Mouse (Mus musculus): ENCODE data around the gene Dnase2b. TPM values are rescaled to one million over a fixed set of nuclear protein-coding genes. Genes with fewer than 3 reads are reported as not detected.

Dnase2b gene
- polyA plus RNA-seq (2015; fragmentation: Nextera tagmentation; extraction: Ambion mirVana) = 0.08 TPM in 1 of 2 replicates, not detected in the other

- Histone ChIP-seq H3K36me3 (no peaks in the 10 kb centered on the region), H3K27me3 (no peaks in the 10 kb centered on the region), H3K4me1 (no peaks in the 10 kb centered on the region), H3K9me3 (replicated peaks) (no peaks in the 10 kb centered on the region), H3K27ac (no peak within 1 kb of the TSS), H3K4me3 (replicated peaks) (no peak within 1 kb of the TSS), H3K4me2 (no peak within 1 kb of the TSS), H3K9ac (no peak within 1 kb of the TSS)
- WGBS = 94% methylated on average over 4 of the region's 4 CpGs
- ATAC-seq (replicated peaks; ENCODE audit: low FRiP score) = no peak
Measured at GRCm38 (mm10) chr3:146615496-146615895, at the start of gene Dnase2b. TSS of gene Dnase2b (minus strand) at chr3:146615596.

DNA sequence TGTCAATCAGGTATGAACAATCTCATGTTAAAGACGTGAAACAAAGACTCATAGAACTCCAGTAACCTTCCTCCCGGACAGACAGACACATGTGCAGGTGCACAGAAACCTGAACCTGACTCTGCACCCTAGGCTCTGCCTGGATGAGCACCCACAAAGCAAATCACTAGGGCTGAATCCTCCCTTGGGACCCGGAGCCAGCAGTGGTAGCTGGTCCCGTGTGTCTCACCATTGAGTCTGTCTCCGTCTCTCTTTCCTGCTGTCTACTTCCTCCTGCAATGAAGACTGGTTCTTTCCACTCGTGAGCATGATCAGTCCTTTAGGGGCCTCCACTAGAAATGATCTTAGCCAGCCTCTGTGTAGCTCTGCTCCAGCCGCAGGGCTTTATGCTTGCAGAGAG is 46.5 kb upstream of the Dnase2b start:
- no peak overlapping the region for H3K27ac ChIP-seq
- H3K4me3 ChIP-seq (replicated peaks) = no peak overlapping the region
- no peak overlapping the region for H3K4me2 ChIP-seq
- H3K9ac ChIP-seq = no peak overlapping the region
- no peaks in the 10 kb centered on the region for H3K36me3 ChIP-seq
- ATAC-seq (replicated peaks; ENCODE audit: low FRiP score) = no peak
- H3K27me3 ChIP-seq = no peaks in the 10 kb centered on the region
- H3K4me1 ChIP-seq = no peaks in the 10 kb centered on the region
- 74% methylated on average over 7 of the region's 7 CpGs for WGBS
- H3K9me3 ChIP-seq (replicated peaks) = no peaks in the 10 kb centered on the region

GRCm38 (mm10) chr3:146661001-146661400 is 45.6 kb upstream of the Dnase2b start:
- H3K9ac ChIP-seq = no peak overlapping the region
- no peaks in the 10 kb centered on the region for H3K9me3 ChIP-seq (replicated peaks)
- no peak for ATAC-seq (replicated peaks; ENCODE audit: low FRiP score)
- H3K4me2 ChIP-seq = no peak overlapping the region
- no peaks in the 10 kb centered on the region for H3K4me1 ChIP-seq
- 63% methylated on average over 6 of the region's 6 CpGs for WGBS
- no peak overlapping the region for H3K27ac ChIP-seq
- H3K4me3 ChIP-seq (replicated peaks) = no peak overlapping the region
- no peaks in the 10 kb centered on the region for H3K27me3 ChIP-seq
- no peaks in the 10 kb centered on the region for H3K36me3 ChIP-seq

GRCm38 (mm10) chr3:146659321-146659720 is 43.9 kb upstream of the Dnase2b start:
- no peak overlapping the region for H3K4me3 ChIP-seq (replicated peaks)
- no peak overlapping the region for H3K4me2 ChIP-seq
- H3K9me3 ChIP-seq (replicated peaks) = no peaks in the 10 kb centered on the region
- no peak overlapping the region for H3K9ac ChIP-seq
- no peaks in the 10 kb centered on the region for H3K36me3 ChIP-seq
- no peak overlapping the region for H3K27ac ChIP-seq
- H3K27me3 ChIP-seq = no peaks in the 10 kb centered on the region
- 92% methylated on average over 5 of the region's 5 CpGs for WGBS
- peaks cover 4% of the 10 kb centered on the region; the same call in 1 of the 2 replicates for H3K4me1 ChIP-seq
- ATAC-seq (replicated peaks; ENCODE audit: low FRiP score) = no peak

- no peaks in the 10 kb centered on the region for H3K27me3 ChIP-seq
- WGBS = 96% methylated on average over 1 of the region's 1 CpGs
- H3K36me3 ChIP-seq = no peaks in the 10 kb centered on the region
- H3K4me2 ChIP-seq = no peak overlapping the region
- peaks cover 4% of the 10 kb centered on the region; the same call in 1 of the 2 replicates for H3K4me1 ChIP-seq
- no peaks in the 10 kb centered on the region for H3K9me3 ChIP-seq (replicated peaks)
- ATAC-seq (replicated peaks; ENCODE audit: low FRiP score) = no peak
- no peak overlapping the region for H3K4me3 ChIP-seq (replicated peaks)
- no peak overlapping the region for H3K27ac ChIP-seq
- H3K9ac ChIP-seq = no peak overlapping the region
Measured at GRCm38 (mm10) chr3:146658061-146658639, 42.8 kb upstream of the Dnase2b start.

- WGBS = 91% methylated on average over 5 of the region's 5 CpGs
- Histone ChIP-seq H3K36me3 (no peaks in the 10 kb centered on the region), H3K4me3 (replicated peaks) (no peak overlapping the region), H3K9ac (no peak overlapping the region), H3K4me2 (no peak overlapping the region), H3K27me3 (no peaks in the 10 kb centered on the region), H3K27ac (no peak overlapping the region), H3K4me1 (peaks cover 4% of the 10 kb centered on the region; the same call in 1 of the 2 replicates), H3K9me3 (replicated peaks) (no peaks in the 10 kb centered on the region)
- no peak for ATAC-seq (replicated peaks; ENCODE audit: low FRiP score)
Measured at GRCm38 (mm10) chr3:146657433-146657832, 42.0 kb upstream of the Dnase2b start.

GRCm38 (mm10) chr3:146655111-146655577 is 39.7 kb upstream of the Dnase2b start:
- Histone ChIP-seq H3K27me3 (no peaks in the 10 kb centered on the region), H3K4me1 (peaks cover 4% of the 10 kb centered on the region; the same call in 1 of the 2 replicates), H3K4me2 (no peak overlapping the region), H3K27ac (no peak overlapping the region), H3K36me3 (no peaks in the 10 kb centered on the region), H3K4me3 (replicated peaks) (no peak overlapping the region), H3K9ac (no peak overlapping the region), H3K9me3 (replicated peaks) (no peaks in the 10 kb centered on the region)
- ATAC-seq (replicated peaks; ENCODE audit: low FRiP score) = no peak
- 52% methylated on average over 2 of the region's 2 CpGs for WGBS

GRCm38 (mm10) chr3:146653692-146654091 is 38.3 kb upstream of the Dnase2b start:
- H3K4me2 ChIP-seq = no peak overlapping the region
- WGBS = 56% methylated on average over 6 of the region's 6 CpGs
- ATAC-seq (replicated peaks; ENCODE audit: low FRiP score) = 0 out of 2 replicates have a peak, but pooled peaks have one; percentile 54
- H3K27ac ChIP-seq = no peak overlapping the region
- no peaks in the 10 kb centered on the region for H3K27me3 ChIP-seq
- no peaks in the 10 kb centered on the region for H3K9me3 ChIP-seq (replicated peaks)
- peaks cover 4% of the 10 kb centered on the region; the same call in 1 of the 2 replicates for H3K4me1 ChIP-seq
- no peaks in the 10 kb centered on the region for H3K36me3 ChIP-seq
- no peak overlapping the region for H3K9ac ChIP-seq
- no peak overlapping the region for H3K4me3 ChIP-seq (replicated peaks)

DNA sequence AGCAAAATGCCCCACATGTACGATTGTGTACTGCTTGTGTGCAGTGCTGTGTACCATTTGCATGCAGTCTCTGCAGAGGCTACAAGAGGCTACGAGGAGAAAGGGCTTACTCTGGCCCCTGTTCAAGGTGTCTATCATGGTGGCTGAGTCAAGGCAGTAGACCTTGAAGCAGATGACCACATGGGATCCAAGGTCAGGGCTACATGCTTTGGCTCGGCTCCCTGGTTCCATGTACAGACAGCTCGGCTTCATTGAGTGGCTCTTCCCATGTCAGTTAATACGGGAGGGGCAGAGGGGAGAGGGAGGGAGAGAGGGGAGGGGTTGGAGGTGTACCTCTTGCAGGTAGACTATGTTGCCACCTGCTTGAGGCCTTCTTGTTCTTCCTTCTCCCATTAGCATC is 37.0 kb upstream of the Dnase2b start:
- Histone ChIP-seq H3K4me1 (peaks cover 4% of the 10 kb centered on the region; the same call in 1 of the 2 replicates), H3K27me3 (no peaks in the 10 kb centered on the region), H3K27ac (no peak overlapping the region), H3K36me3 (no peaks in the 10 kb centered on the region), H3K9ac (no peak overlapping the region), H3K9me3 (replicated peaks) (no peaks in the 10 kb centered on the region), H3K4me3 (replicated peaks) (no peak overlapping the region), H3K4me2 (no peak overlapping the region)
- WGBS = 87% methylated on average over 5 of the region's 5 CpGs
- no peak for ATAC-seq (replicated peaks; ENCODE audit: low FRiP score)

DNA sequence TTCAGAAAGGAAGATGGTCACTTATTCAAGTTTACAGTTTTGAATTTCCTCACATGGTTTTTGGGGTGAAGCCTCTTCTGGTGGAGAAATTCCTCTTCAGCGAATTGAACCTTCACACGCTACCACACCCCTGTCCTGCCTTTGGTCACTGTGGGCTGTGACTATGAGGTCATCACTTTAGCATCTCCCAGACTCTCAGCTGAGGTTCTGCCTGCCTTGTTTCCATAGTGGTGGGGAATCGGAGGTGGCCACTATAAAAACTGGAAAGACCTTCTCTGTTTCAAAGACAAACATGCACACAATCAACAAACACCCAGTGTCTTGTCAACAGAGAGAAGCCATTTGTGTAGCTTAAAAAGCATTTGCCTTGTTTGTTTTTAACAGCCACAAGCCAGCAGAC is 35.8 kb upstream of the Dnase2b start, which contains the start of gene 4930503B20Rik:
4930503B20Rik (minus strand) TSS at position 101 of the 400 bp plus-strand sequence.
- ATAC-seq (replicated peaks; ENCODE audit: low FRiP score) = no peak
- WGBS = 78% methylated on average over 3 of the region's 3 CpGs
- Histone ChIP-seq H3K27ac (no peak within 1 kb of the TSS), H3K9ac (no peak within 1 kb of the TSS), H3K4me3 (replicated peaks) (no peak within 1 kb of the TSS), H3K4me2 (no peak within 1 kb of the TSS), H3K4me1 (peaks cover 4% of the 10 kb centered on the region; the same call in 1 of the 2 replicates), H3K36me3 (no peaks in the 10 kb centered on the region), H3K27me3 (no peaks in the 10 kb centered on the region), H3K9me3 (replicated peaks) (no peaks in the 10 kb centered on the region)

DNA sequence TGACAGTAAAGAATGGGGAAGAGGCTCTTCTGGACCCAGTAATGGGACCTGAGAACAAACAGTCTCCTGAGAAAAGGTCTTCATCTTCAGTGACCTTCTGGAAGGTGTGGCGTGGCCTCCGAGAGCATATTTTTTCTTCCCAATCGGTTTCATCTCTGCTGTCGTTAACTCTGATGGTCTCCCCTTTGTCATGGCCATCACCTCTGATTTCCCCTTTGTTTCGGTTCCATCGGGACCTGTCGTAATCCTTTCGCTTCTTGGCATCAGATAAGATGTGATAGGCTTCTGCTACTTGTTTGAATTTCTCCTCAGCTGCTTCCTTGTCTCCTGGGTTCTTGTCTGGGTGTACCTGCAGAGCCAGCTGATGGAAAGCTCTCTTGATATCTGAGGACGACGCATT is 35.3 kb upstream of the Dnase2b start:
- Histone ChIP-seq H3K27ac (no peak overlapping the region), H3K4me1 (peaks cover 4% of the 10 kb centered on the region; the same call in 1 of the 2 replicates), H3K4me2 (no peak overlapping the region), H3K4me3 (replicated peaks) (no peak overlapping the region), H3K9me3 (replicated peaks) (no peaks in the 10 kb centered on the region), H3K9ac (no peak overlapping the region), H3K27me3 (no peaks in the 10 kb centered on the region), H3K36me3 (no peaks in the 10 kb centered on the region)
- WGBS = 91% methylated on average over 10 of the region's 10 CpGs
- no peak for ATAC-seq (replicated peaks; ENCODE audit: low FRiP score)

DNA sequence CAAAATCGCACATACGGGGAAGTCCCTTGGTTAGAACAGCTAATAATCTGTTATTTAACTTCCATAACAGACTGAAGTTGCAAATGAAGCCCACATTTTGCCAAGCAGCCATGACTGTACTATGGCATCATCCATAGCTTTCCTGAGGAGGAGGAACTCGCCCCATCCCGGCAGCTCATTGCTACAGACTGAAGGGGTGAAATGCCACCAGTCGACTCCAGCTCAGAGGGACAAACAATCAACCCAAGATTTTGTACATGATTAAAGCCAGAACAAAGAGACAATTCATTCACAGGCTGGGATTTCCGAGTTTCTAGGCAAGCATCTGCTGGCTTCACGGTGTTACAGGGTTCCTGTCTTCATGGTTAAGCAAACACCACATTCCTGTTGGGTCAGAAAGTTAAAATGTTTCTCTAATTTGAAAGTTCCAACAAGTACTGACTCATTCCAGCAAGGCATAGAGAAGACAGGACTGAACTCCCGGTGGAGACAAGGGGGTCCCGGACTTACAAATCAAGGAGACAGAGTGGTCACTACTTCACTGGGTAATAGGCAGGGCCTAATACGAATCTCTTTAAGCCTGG is 34.0 kb upstream of the Dnase2b start:
- H3K36me3 ChIP-seq = no peaks in the 10 kb centered on the region
- 70% methylated on average over 10 of the region's 10 CpGs for WGBS
- H3K9me3 ChIP-seq (replicated peaks) = no peaks in the 10 kb centered on the region
- no peak overlapping the region for H3K9ac ChIP-seq
- H3K4me2 ChIP-seq = no peak overlapping the region
- H3K4me3 ChIP-seq (replicated peaks) = no peak overlapping the region
- H3K27me3 ChIP-seq = no peaks in the 10 kb centered on the region
- H3K4me1 ChIP-seq = no peaks in the 10 kb centered on the region
- no peak overlapping the region for H3K27ac ChIP-seq
- ATAC-seq (replicated peaks; ENCODE audit: low FRiP score) = no peak
